Mouse (Mus musculus) T-helper 1 cell (primary cell): Measurements from ENCODE around the gene Gk5.
"Not testable (repeated sequence)": the region's sequence is repeated elsewhere in the genome, so short reads cannot be mapped to it uniquely, and the experiment has no call there.

Source experiments
- in situ Hi-C: fragments of 300-600 bp; cut with MboI, MseI; formaldehyde crosslinking; loops from one replicate; pipeline ENCODE4 v1.15.1; 2025; ENCODE audit warnings: high pct_unique_total_duplicates

Gk5 gene

GRCm38 (mm10) chr9:96118861-96119772, at the start of gene Gk5:
Gene Gk5 (plus strand): TSS chr9:96119362.
- in situ Hi-C loops = no loop called here

- in situ Hi-C loops = loop anchor here (10.0 kb wide), 1 partner anchor 744 kb away; no protein-coding TSS in a partner anchor
Observed at GRCm38 (mm10) chr9:96078752-96079315, 40.3 kb upstream of the Gk5 start.

GRCm38 (mm10) chr9:96085293-96085692, 33.9 kb upstream of the Gk5 start:
- in situ Hi-C loops = no loop called here

- in situ Hi-C loops = no loop called here
Observed at GRCm38 (mm10) chr9:96087671-96088070, 31.5 kb upstream of the Gk5 start.

- in situ Hi-C loops = not testable (repeated sequence)
Observed at GRCm38 (mm10) chr9:96088456-96088855, 30.7 kb upstream of the Gk5 start.

GRCm38 (mm10) chr9:96092637-96093036, 26.5 kb upstream of the Gk5 start:
- in situ Hi-C loops = loop anchor here (10.0 kb wide), 1 partner anchor 368 kb away; no protein-coding TSS in a partner anchor

GRCm38 (mm10) chr9:96093221-96093620, 25.9 kb upstream of the Gk5 start:
- in situ Hi-C loops = loop anchor here (10.0 kb wide), 1 partner anchor 368 kb away; no protein-coding TSS in a partner anchor

- in situ Hi-C loops = loop anchor here (10.0 kb wide), 1 partner anchor 370 kb away; no protein-coding TSS in a partner anchor
Observed at GRCm38 (mm10) chr9:96094341-96094740, 24.8 kb upstream of the Gk5 start.

- in situ Hi-C loops = loop anchor here (5.0 to 10.0 kb wide), 2 partner anchors 72 to 370 kb away; no protein-coding TSS in a partner anchor
Observed at GRCm38 (mm10) chr9:96095192-96095591, 24.0 kb upstream of the Gk5 start.

GRCm38 (mm10) chr9:96102846-96103245, 16.3 kb upstream of the Gk5 start:
- in situ Hi-C loops = no loop called here

GRCm38 (mm10) chr9:96112879-96113361, 6.2 kb upstream of the Gk5 start:
- in situ Hi-C loops = no loop called here

- in situ Hi-C loops = no loop called here
Observed at GRCm38 (mm10) chr9:96116801-96117200, 2.4 kb upstream of the Gk5 start.

GRCm38 (mm10) chr9:96118216-96118615, 946 bp upstream of the Gk5 start:
- in situ Hi-C loops = no loop called here

GRCm38 (mm10) chr9:96127972-96128371, 8.8 kb downstream of the Gk5 start:
- in situ Hi-C loops = no loop called here

- in situ Hi-C loops = loop anchor here (5.0 kb wide), 1 partner anchor 39 kb away; no protein-coding TSS in a partner anchor
Observed at GRCm38 (mm10) chr9:96132956-96133603, 13.9 kb downstream of the Gk5 start.

GRCm38 (mm10) chr9:96134470-96134869, 15.3 kb downstream of the Gk5 start:
- in situ Hi-C loops = loop anchor here (5.0 kb wide), 1 partner anchor 38 kb away; no protein-coding TSS in a partner anchor

- in situ Hi-C loops = loop anchor here (5.0 kb wide), 2 partner anchors 37 to 63 kb away; no protein-coding TSS in a partner anchor
Observed at GRCm38 (mm10) chr9:96134916-96135315, 15.8 kb downstream of the Gk5 start.

- in situ Hi-C loops = loop anchor here (5.0 kb wide), 1 partner anchor 63 kb away; no protein-coding TSS in a partner anchor
Observed at GRCm38 (mm10) chr9:96135461-96135860, 16.3 kb downstream of the Gk5 start.

GRCm38 (mm10) chr9:96138958-96139357, 19.8 kb downstream of the Gk5 start:
- in situ Hi-C loops = loop anchor here (5.0 kb wide), 1 partner anchor 67 kb away; no protein-coding TSS in a partner anchor

- in situ Hi-C loops = loop anchor here (5.0 kb wide), 1 partner anchor 68 kb away; no protein-coding TSS in a partner anchor
Observed at GRCm38 (mm10) chr9:96139876-96140275, 20.7 kb downstream of the Gk5 start.

GRCm38 (mm10) chr9:96140931-96141330, 21.8 kb downstream of the Gk5 start:
- in situ Hi-C loops = no loop called here
